Mouse (Mus musculus): ENCODE measurements around the gene Tm9sf2.

Tm9sf2 gene

GRCm38 (mm10) chr14:122170202-122170781 lies 63.5 kb downstream of the Tm9sf2 start:
- ATAC-seq (ENCODE audit: insufficient number of reproducible peaks, low FRiP score, low TSS enrichment) = no peak

- no peak for ATAC-seq (ENCODE audit: insufficient number of reproducible peaks, low FRiP score, low TSS enrichment)
Measured at GRCm38 (mm10) chr14:122171031-122171430, 64.2 kb downstream of the Tm9sf2 start.

- no peak for ATAC-seq (ENCODE audit: insufficient number of reproducible peaks, low FRiP score, low TSS enrichment)
Measured at GRCm38 (mm10) chr14:122176263-122176798, 69.5 kb downstream of the Tm9sf2 start.

GRCm38 (mm10) chr14:122179262-122179661 lies 72.4 kb downstream of the Tm9sf2 start:
- ATAC-seq (ENCODE audit: insufficient number of reproducible peaks, low FRiP score, low TSS enrichment) = no peak

GRCm38 (mm10) chr14:122181078-122181814 lies 74.4 kb downstream of the Tm9sf2 start, which contains the start of gene Clybl:
Gene Clybl, plus strand, starts transcription at chr14:122181704.
- ATAC-seq (ENCODE audit: insufficient number of reproducible peaks, low FRiP score, low TSS enrichment) = peak; percentile 95

GRCm38 (mm10) chr14:122181815-122182157 lies 74.9 kb downstream of the Tm9sf2 start:
- ATAC-seq (ENCODE audit: insufficient number of reproducible peaks, low FRiP score, low TSS enrichment) = no peak

- ATAC-seq (ENCODE audit: insufficient number of reproducible peaks, low FRiP score, low TSS enrichment) = no peak
Measured at GRCm38 (mm10) chr14:122182220-122182619, 75.4 kb downstream of the Tm9sf2 start.

GRCm38 (mm10) chr14:122183974-122184373 lies 77.1 kb downstream of the Tm9sf2 start:
- no peak for ATAC-seq (ENCODE audit: insufficient number of reproducible peaks, low FRiP score, low TSS enrichment)

- no peak for ATAC-seq (ENCODE audit: insufficient number of reproducible peaks, low FRiP score, low TSS enrichment)
Measured at GRCm38 (mm10) chr14:122188250-122188649, 81.4 kb downstream of the Tm9sf2 start.

- ATAC-seq (ENCODE audit: insufficient number of reproducible peaks, low FRiP score, low TSS enrichment) = no peak
Measured at GRCm38 (mm10) chr14:122189901-122190300, 83.1 kb downstream of the Tm9sf2 start.

GRCm38 (mm10) chr14:122190527-122190926 lies 83.7 kb downstream of the Tm9sf2 start:
- ATAC-seq (ENCODE audit: insufficient number of reproducible peaks, low FRiP score, low TSS enrichment) = no peak

GRCm38 (mm10) chr14:122190941-122191510 lies 84.2 kb downstream of the Tm9sf2 start:
- 0 out of 2 replicates have a peak, but pooled peaks have one; percentile 61 for ATAC-seq (ENCODE audit: insufficient number of reproducible peaks, low FRiP score, low TSS enrichment)

- ATAC-seq (ENCODE audit: insufficient number of reproducible peaks, low FRiP score, low TSS enrichment) = no peak
Measured at GRCm38 (mm10) chr14:122194630-122195029, 87.8 kb downstream of the Tm9sf2 start.

GRCm38 (mm10) chr14:122196851-122197250 lies 90.0 kb downstream of the Tm9sf2 start:
- ATAC-seq (ENCODE audit: insufficient number of reproducible peaks, low FRiP score, low TSS enrichment) = no peak

GRCm38 (mm10) chr14:122200247-122200885 lies 93.5 kb downstream of the Tm9sf2 start:
- no peak for ATAC-seq (ENCODE audit: insufficient number of reproducible peaks, low FRiP score, low TSS enrichment)

- ATAC-seq (ENCODE audit: insufficient number of reproducible peaks, low FRiP score, low TSS enrichment) = no peak
Measured at GRCm38 (mm10) chr14:122209177-122209576, 102.3 kb downstream of the Tm9sf2 start.
